Mouse (Mus musculus): Measurements from ENCODE around the gene Ino80b. TPM values are rescaled to one million over a fixed set of nuclear protein-coding genes. Genes with fewer than 3 reads are reported as not detected.

Gene Ino80b
- polyA plus RNA-seq (2014; fragmentation: Illumina TruSeq; extraction: RNeasy Lipid Tissue Mini Kit (QIAGEN cat#74804)) = not detected

GRCm38 (mm10) chr6:83125331-83125730 is at the start of gene Ino80b:
Ino80b (minus strand) TSS chr6:83125431.

GRCm38 (mm10) chr6:83165607-83166242 is 40.5 kb upstream of the Ino80b start, which contains the start of gene Dctn1:
Dctn1 (plus strand) TSS chr6:83165920.

GRCm38 (mm10) chr6:83156259-83156684 is 31.0 kb upstream of the Ino80b start, which contains the start of the genes Wdr54 and 1700003E16Rik:
Wdr54 (minus strand) TSS chr6:83156397.
1700003E16Rik (plus strand) TSS chr6:83156404.

GRCm38 (mm10) chr6:83134951-83135513 is 9.8 kb upstream of the Ino80b start, which contains the start of gene Rtkn:
Rtkn (plus strand) TSS chr6:83135463.

GRCm38 (mm10) chr6:83120930-83121862 is 4.0 kb downstream of the Ino80b start, which contains the start of gene Wbp1:
Wbp1 (minus strand) TSS chr6:83121559.

GRCm38 (mm10) chr6:83115011-83115671 is 10.1 kb downstream of the Ino80b start, which contains the start of gene Mogs:
Mogs (plus strand) TSS chr6:83115496.

GRCm38 (mm10) chr6:83108762-83109668 is 16.2 kb downstream of the Ino80b start, which contains the start of gene Mrpl53:
Mrpl53 (plus strand) TSS chr6:83109040.

GRCm38 (mm10) chr6:83101316-83101687 is 23.9 kb downstream of the Ino80b start, which contains the start of the genes Ccdc142 and Gm42688:
Ccdc142 (plus strand) TSS chr6:83101601.
Gm42688 (plus strand) TSS chr6:83101617.

GRCm38 (mm10) chr6:83086121-83087035 is 38.9 kb downstream of the Ino80b start, which contains the start of gene Lbx2:
Lbx2 (plus strand) TSS chr6:83086367.

GRCm38 (mm10) chr6:83077630-83078323 is 47.5 kb downstream of the Ino80b start, which contains the start of gene Pcgf1:
Pcgf1 (plus strand) TSS chr6:83077869.

Other genes starting within 250 kb of the Ino80b start
- not detected for gene Sema4f, start 185.7 kb downstream of the Ino80b start, polyA plus RNA-seq (2014; fragmentation: Illumina TruSeq; extraction: RNeasy Lipid Tissue Mini Kit (QIAGEN cat#74804))
- gene M1ap, start 178.5 kb downstream of the Ino80b start, polyA plus RNA-seq (2014; fragmentation: Illumina TruSeq; extraction: RNeasy Lipid Tissue Mini Kit (QIAGEN cat#74804)) = not detected
- not detected for gene Dok1, start 92.0 kb downstream of the Ino80b start, polyA plus RNA-seq (2014; fragmentation: Illumina TruSeq; extraction: RNeasy Lipid Tissue Mini Kit (QIAGEN cat#74804))
- 3.5 TPM for gene Loxl3, start 91.3 kb downstream of the Ino80b start, polyA plus RNA-seq (2014; fragmentation: Illumina TruSeq; extraction: RNeasy Lipid Tissue Mini Kit (QIAGEN cat#74804))
- 4.6 TPM for gene Aup1, start 70.9 kb downstream of the Ino80b start, polyA plus RNA-seq (2014; fragmentation: Illumina TruSeq; extraction: RNeasy Lipid Tissue Mini Kit (QIAGEN cat#74804))
- 2.6 TPM for gene Htra2, start 70.2 kb downstream of the Ino80b start, polyA plus RNA-seq (2014; fragmentation: Illumina TruSeq; extraction: RNeasy Lipid Tissue Mini Kit (QIAGEN cat#74804))
- not detected for gene Dqx1, start 67.6 kb downstream of the Ino80b start, polyA plus RNA-seq (2014; fragmentation: Illumina TruSeq; extraction: RNeasy Lipid Tissue Mini Kit (QIAGEN cat#74804))
- not detected for gene Tlx2, start 55.1 kb downstream of the Ino80b start, polyA plus RNA-seq (2014; fragmentation: Illumina TruSeq; extraction: RNeasy Lipid Tissue Mini Kit (QIAGEN cat#74804))
- gene Pcgf1, start 47.6 kb downstream of the Ino80b start, polyA plus RNA-seq (2014; fragmentation: Illumina TruSeq; extraction: RNeasy Lipid Tissue Mini Kit (QIAGEN cat#74804)) = 4.1 TPM
- gene Lbx2, start 39.1 kb downstream of the Ino80b start, polyA plus RNA-seq (2014; fragmentation: Illumina TruSeq; extraction: RNeasy Lipid Tissue Mini Kit (QIAGEN cat#74804)) = not detected
- not detected for gene Ccdc142, start 23.8 kb downstream of the Ino80b start, polyA plus RNA-seq (2014; fragmentation: Illumina TruSeq; extraction: RNeasy Lipid Tissue Mini Kit (QIAGEN cat#74804))
- 1.2 TPM for gene Gm42688, start 23.8 kb downstream of the Ino80b start, polyA plus RNA-seq (2014; fragmentation: Illumina TruSeq; extraction: RNeasy Lipid Tissue Mini Kit (QIAGEN cat#74804))
- 26.1 TPM for gene Mrpl53, start 16.4 kb downstream of the Ino80b start, polyA plus RNA-seq (2014; fragmentation: Illumina TruSeq; extraction: RNeasy Lipid Tissue Mini Kit (QIAGEN cat#74804))
- 3.6 TPM for gene Mogs, start 9.9 kb downstream of the Ino80b start, polyA plus RNA-seq (2014; fragmentation: Illumina TruSeq; extraction: RNeasy Lipid Tissue Mini Kit (QIAGEN cat#74804))
- gene Wbp1, start 3.9 kb downstream of the Ino80b start, polyA plus RNA-seq (2014; fragmentation: Illumina TruSeq; extraction: RNeasy Lipid Tissue Mini Kit (QIAGEN cat#74804)) = 1.7 TPM
- gene Rtkn, start 10.0 kb upstream of the Ino80b start, polyA plus RNA-seq (2014; fragmentation: Illumina TruSeq; extraction: RNeasy Lipid Tissue Mini Kit (QIAGEN cat#74804)) = not detected
- gene Wdr54, start 31.0 kb upstream of the Ino80b start, polyA plus RNA-seq (2014; fragmentation: Illumina TruSeq; extraction: RNeasy Lipid Tissue Mini Kit (QIAGEN cat#74804)) = 0.40 TPM
- not detected for gene 1700003E16Rik, start 31.0 kb upstream of the Ino80b start, polyA plus RNA-seq (2014; fragmentation: Illumina TruSeq; extraction: RNeasy Lipid Tissue Mini Kit (QIAGEN cat#74804))
- 10.8 TPM for gene Dctn1, start 40.5 kb upstream of the Ino80b start, polyA plus RNA-seq (2014; fragmentation: Illumina TruSeq; extraction: RNeasy Lipid Tissue Mini Kit (QIAGEN cat#74804))
- gene Slc4a5, start 94.4 kb upstream of the Ino80b start, polyA plus RNA-seq (2014; fragmentation: Illumina TruSeq; extraction: RNeasy Lipid Tissue Mini Kit (QIAGEN cat#74804)) = 0.34 TPM
- 7.9 TPM for gene Mthfd2, start 200.5 kb upstream of the Ino80b start, polyA plus RNA-seq (2014; fragmentation: Illumina TruSeq; extraction: RNeasy Lipid Tissue Mini Kit (QIAGEN cat#74804))
- 248 TPM for gene Mob1a, start 200.6 kb upstream of the Ino80b start, polyA plus RNA-seq (2014; fragmentation: Illumina TruSeq; extraction: RNeasy Lipid Tissue Mini Kit (QIAGEN cat#74804))
- 32.9 TPM for gene Bola3, start 223.7 kb upstream of the Ino80b start, polyA plus RNA-seq (2014; fragmentation: Illumina TruSeq; extraction: RNeasy Lipid Tissue Mini Kit (QIAGEN cat#74804))

Data from ovary, adult 10 weeks (tissue).